Mouse (Mus musculus) E14TG2a.4 (cell line): ENCODE results near the gene Vav3.

Experiments used
- CTCF ChIP-seq: conservative IDR thresholded peaks from 2 replicates; pipeline ENCODE4 v1.5.1; 2014; ENCODE audit warnings: low read length
- POU5F1 ChIP-seq: IDR thresholded peaks from 2 replicates; pipeline ENCODE4 v1.6.1; 2014; ENCODE audit warnings: low read length, borderline replicate concordance

GRCm38 (mm10) chr3:109335470-109335869, 5.0 kb upstream of the Vav3 start:
- no peak for TF ChIP-seq CTCF
- no peak for TF ChIP-seq POU5F1
